Mouse (Mus musculus) cerebellum, postnatal 36 days (tissue): ENCODE measurements at regions not wholly inside any gene's neighbourhood (a gene's known extent, or its start where the extent isn't known, plus 50 kb on each side); places are given as distances from the start of the nearest gene placed in this dataset.

Source experiments
- DNase-seq, 2 experiments: peaks; one replicate each; pipeline ENCODE4 v3.0.0; 2021 to 2022; ENCODE audit warnings: mixed read lengths in 2 of 2

DNA sequence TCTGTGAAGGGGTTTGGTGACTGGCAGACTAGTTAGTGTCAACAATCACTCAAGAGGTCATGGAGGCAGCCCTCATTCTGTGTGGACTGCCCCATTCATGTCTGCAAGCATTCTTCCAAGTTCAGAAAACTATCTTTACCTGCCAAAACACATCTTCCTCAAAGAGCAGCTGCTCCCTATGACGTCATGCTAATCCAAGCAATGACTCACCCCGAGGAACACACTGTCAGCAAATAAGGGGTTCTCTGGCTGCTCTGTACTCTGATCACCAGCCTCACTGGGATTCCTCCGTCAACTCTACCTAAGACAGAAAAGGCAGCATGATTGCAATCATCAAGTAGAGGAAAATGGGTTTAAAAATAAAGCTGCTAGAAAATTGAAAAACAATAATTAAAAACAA is 165.4 kb upstream of the Nabp1 start:
- no peak for DNase-seq

DNA sequence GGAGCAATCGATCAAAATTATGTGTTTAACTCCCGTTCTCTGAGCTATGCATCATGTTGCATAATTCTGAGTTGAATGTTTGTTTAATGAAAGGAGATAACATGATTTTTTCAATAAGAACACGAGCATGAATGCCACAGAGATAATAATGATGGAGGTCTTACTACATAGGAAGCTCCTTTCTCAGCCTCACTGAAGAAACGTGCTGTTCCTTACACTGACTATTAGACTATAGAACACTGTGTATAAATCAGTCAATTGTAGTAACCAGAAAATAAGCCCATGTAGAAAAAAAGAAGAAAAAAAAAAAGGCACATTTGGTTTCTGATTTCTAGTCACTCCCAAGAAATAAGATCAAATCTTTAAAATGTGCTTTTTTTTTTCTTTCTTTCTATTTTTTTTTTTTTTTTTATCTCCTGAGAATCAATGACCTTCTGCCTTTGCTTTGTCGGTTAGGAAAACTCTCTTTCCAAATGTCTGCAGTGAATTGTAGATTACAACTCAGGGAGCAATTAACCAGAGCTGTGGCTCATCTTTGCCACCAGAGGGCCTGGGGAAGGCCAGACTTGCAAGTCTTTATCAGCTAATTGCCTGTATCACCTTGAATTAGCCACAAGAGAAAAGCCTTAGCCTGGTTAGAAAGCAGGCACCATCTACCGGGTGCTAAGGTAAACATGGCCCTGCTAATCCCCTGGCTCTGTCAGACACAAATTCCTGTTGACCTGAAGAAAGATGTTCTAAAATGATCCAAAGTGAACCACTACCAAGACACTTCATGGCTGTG is 160.5 kb upstream of the Nabp1 start:
- DNase-seq: no peak

GRCm38 (mm10) chr1:51635881-51636515 is 157.8 kb upstream of the Nabp1 start:
- DNase-seq: no peak

- no peak for DNase-seq
Measured at GRCm38 (mm10) chr1:51633795-51634194, 155.6 kb upstream of the Nabp1 start.

- DNase-seq: no peak
Measured at GRCm38 (mm10) chr1:51632851-51633250, 154.6 kb upstream of the Nabp1 start.

- DNase-seq: peak; percentile 23 to 39
Measured at GRCm38 (mm10) chr1:51629848-51630247, 151.6 kb upstream of the Nabp1 start.

GRCm38 (mm10) chr1:51628137-51628793 is 150.0 kb upstream of the Nabp1 start:
- DNase-seq: no peak

- no peak for DNase-seq
Measured at GRCm38 (mm10) chr1:51626303-51626702, 148.1 kb upstream of the Nabp1 start.

DNA sequence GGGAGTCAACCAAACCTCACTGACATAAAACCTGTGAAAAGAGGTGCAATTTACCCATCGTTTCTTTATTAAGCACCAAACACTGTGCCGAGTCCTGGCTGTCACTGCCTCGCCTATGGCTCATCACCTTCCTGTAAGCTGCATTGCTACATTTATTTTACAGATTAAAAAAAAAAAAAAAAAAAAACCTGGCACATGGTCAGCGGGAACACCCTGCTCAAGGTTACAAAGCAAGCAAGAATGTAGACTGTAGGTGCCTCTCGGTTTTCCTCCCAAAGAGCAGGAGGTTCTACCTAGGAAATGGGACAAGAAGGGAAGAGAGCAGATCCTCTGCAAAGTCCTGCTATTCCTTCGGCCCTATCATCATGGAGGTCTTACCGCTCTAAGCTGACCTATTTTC is 146.9 kb upstream of the Nabp1 start:
- DNase-seq: no peak

GRCm38 (mm10) chr1:51624551-51624950 is 146.3 kb upstream of the Nabp1 start:
- no peak for DNase-seq

- DNase-seq: no peak
Measured at GRCm38 (mm10) chr1:51622986-51623385, 144.8 kb upstream of the Nabp1 start.

- no peak for DNase-seq
Measured at GRCm38 (mm10) chr1:51622181-51622862, 144.1 kb upstream of the Nabp1 start.

- DNase-seq: no peak
Measured at GRCm38 (mm10) chr1:51621062-51621461, 142.8 kb upstream of the Nabp1 start.

GRCm38 (mm10) chr1:51617502-51618251 is 139.5 kb upstream of the Nabp1 start:
- peak; percentile 44 to 52 for DNase-seq

- no peak for DNase-seq
Measured at GRCm38 (mm10) chr1:51616091-51616490, 137.9 kb upstream of the Nabp1 start.

DNA sequence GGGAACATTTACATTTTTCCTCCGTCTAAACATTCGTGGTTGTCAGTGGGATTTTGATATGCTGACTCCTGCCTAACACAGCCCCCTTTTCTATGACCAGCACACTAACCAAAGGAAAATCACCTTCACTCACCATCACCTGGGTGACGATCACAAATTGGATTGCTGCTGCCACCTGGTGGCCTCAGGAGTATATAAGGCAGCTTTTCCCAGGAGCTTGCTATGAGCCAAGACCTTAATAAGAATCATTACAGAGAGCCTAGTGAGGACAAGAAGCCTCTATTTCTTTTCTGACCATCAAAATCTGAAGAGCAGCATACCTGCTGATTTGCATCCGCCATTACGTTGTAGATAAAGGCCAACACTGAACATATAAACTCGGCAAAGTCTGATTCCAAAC is 137.3 kb upstream of the Nabp1 start:
- peak; percentile 75 for DNase-seq

DNA sequence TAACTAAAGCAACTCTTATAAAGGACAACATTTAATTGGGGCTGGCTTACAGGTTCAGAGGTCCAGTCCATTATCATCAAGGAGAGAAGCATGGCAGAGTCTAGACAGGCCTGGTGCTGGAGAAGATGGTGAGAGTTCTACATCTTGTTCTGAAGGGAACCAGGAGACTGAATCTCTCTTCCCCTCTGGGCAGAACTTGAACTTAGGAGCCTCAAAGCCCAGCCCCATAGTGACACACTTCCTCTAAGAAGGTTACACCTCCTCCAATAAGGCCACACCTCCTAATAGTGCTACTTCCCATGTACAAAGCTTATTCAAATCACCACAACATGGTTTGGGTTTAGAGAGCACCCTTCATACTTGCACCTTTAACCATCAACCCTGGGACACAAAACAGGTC is 136.5 kb upstream of the Nabp1 start:
- DNase-seq: no peak

- no peak for DNase-seq
Measured at GRCm38 (mm10) chr1:51609295-51609694, 131.1 kb upstream of the Nabp1 start.

DNA sequence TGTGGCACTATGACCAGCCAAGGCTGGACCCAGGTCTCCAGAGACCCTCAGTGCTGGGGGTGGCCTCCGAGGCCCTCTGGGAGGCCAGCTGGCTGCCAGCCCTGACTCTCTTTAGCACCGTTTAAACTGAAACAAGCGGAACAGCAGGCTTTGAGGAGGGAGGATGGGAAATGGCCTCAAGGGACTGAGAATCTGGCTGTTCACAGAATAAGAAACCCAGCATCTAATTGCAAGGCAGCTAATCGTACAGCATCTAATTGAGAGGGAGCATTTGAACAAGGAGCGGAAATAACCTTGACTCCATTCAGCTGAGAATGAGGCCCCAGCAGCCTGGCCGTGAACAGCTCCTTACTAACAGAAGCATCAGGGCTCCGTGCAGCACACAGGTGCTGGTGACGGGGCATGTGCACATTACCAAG is 129.2 kb upstream of the Nabp1 start:
- no peak for DNase-seq

GRCm38 (mm10) chr1:51602071-51602470 is 123.8 kb upstream of the Nabp1 start:
- DNase-seq: no peak

GRCm38 (mm10) chr1:51600425-51600824 is 122.2 kb upstream of the Nabp1 start:
- DNase-seq: no peak
